Comparison of ENCODE assay signal across 8 mouse cellular contexts in genomic region chr6:90360024-90360781, GRCm38 (mm10). TPM values are rescaled to one million over a fixed set of nuclear protein-coding genes. Genes with fewer than 3 reads are reported as not detected.
DNase-seq lines count a peak whose midpoint lies in the region; ATAC-seq lines count a peak whose summit lies in the region.

No protein-coding gene starts in this region.

- no peak overlapping the region for H3K4me3 ChIP-seq in embryonic facial prominence, embryonic 12.5 days
- no peak overlapping the region for H3K4me3 ChIP-seq in heart, embryonic 14.5 days (ENCODE audit: control insufficient read depth in 1 of 2, insufficient read depth in 1 of 2, low read depth in 1 of 2, low read length in 2 of 2)

- H3K9me3 ChIP-seq in embryonic facial prominence, embryonic 12.5 days: no peaks in the 10 kb centered on the region
- no peaks in the 10 kb centered on the region for H3K9me3 ChIP-seq in heart, embryonic 14.5 days (ENCODE audit: control insufficient read depth, low read length)

- peaks cover 17% of the 10 kb centered on the region; the same call in 1 of the 2 replicates for H3K4me1 ChIP-seq in embryonic facial prominence, embryonic 12.5 days
- peaks cover 16 to 17% of the 10 kb centered on the region in 2 experiments for H3K4me1 ChIP-seq in heart, embryonic 14.5 days (ENCODE audit: control insufficient read depth in 2 of 2, insufficient read depth in 2 of 2, low read length in 2 of 2)

- peak; percentile 48 to 53 for DNase-seq in right cerebral cortex, postnatal 10 days (ENCODE audit: low spot score in 2 of 2)
- DNase-seq in right cerebral cortex, postnatal 36 days (ENCODE audit: low spot score in 2 of 2): no peak
- DNase-seq in kidney, postnatal 10 days: peak; percentile 77
- DNase-seq in left cerebral cortex, adult 8-10 months (ENCODE audit: low spot score in 2 of 2): no peak
- DNase-seq in frontal cortex, postnatal 14 days (ENCODE audit: low spot score in 2 of 2): no peak

- ATAC-seq in embryonic facial prominence, embryonic 12.5 days (ENCODE audit: insufficient number of reproducible peaks, insufficient read depth, low FRiP score, low TSS enrichment): peak; percentile 70
- ATAC-seq in heart, embryonic 14.5 days (ENCODE audit: insufficient number of reproducible peaks, insufficient read depth, low FRiP score, low read depth): peak; percentile 55; the same call in 1 of the 2 replicates
- peak; percentile 58 for ATAC-seq in megakaryocyte progenitor cell, adult 5-6 weeks (replicated peaks; ENCODE audit: poor library complexity)

- H3K27me3 ChIP-seq in embryonic facial prominence, embryonic 12.5 days: no peaks in the 10 kb centered on the region
- H3K27me3 ChIP-seq in heart, embryonic 14.5 days (ENCODE audit: control insufficient read depth, insufficient read depth, low read length): no peaks in the 10 kb centered on the region

- no peak overlapping the region for H3K4me2 ChIP-seq in embryonic facial prominence, embryonic 12.5 days (replicated peaks)
- H3K4me2 ChIP-seq in heart, embryonic 14.5 days (ENCODE audit: low read length): no peak overlapping the region

- peak overlapping the region; percentile 69 for H3K27ac ChIP-seq in embryonic facial prominence, embryonic 12.5 days
- peak overlapping the region; percentile 34 to 53; a peak in 3 of 4 replicates for H3K27ac ChIP-seq in heart, embryonic 14.5 days (replicated peaks in 1 of 2; ENCODE audit: control insufficient read depth in 1 of 2, insufficient read depth in 1 of 2, low read depth in 2 of 2, low read length in 2 of 2)

- no peaks in the 10 kb centered on the region for H3K36me3 ChIP-seq in embryonic facial prominence, embryonic 12.5 days
- H3K36me3 ChIP-seq in heart, embryonic 14.5 days (ENCODE audit: control insufficient read depth, insufficient read depth, low read length): no peaks in the 10 kb centered on the region

- H3K9ac ChIP-seq in embryonic facial prominence, embryonic 12.5 days: no peak overlapping the region
- no peak overlapping the region for H3K9ac ChIP-seq in heart, embryonic 14.5 days (ENCODE audit: low read length)

- 23% methylated on average over 7 of the region's 7 CpGs for WGBS in embryonic facial prominence, embryonic 12.5 days
- 28% methylated on average over 7 of the region's 7 CpGs for WGBS in heart, embryonic 14.5 days

RNA-seq across cellular contexts. Expression of gene Zxdc, which starts 9.1 kb away (rescaled TPM):
- 11.5 and 12.6 TPM in 2 replicates for polyA plus RNA-seq in embryonic facial prominence, embryonic 12.5 days (2016; fragmentation: Nextera tagmentation; extraction: Ambion mirVana)
- 11.0 and 11.5 TPM in 2 replicates for polyA plus RNA-seq in heart, embryonic 14.5 days (2014; fragmentation: Nextera tagmentation; extraction: Ambion mirVana)
- total RNA-seq in megakaryocyte progenitor cell, adult 5-6 weeks (2015): 11.1 and 11.8 TPM in 2 replicates
- total RNA-seq in megakaryocyte progenitor cell, adult 5-6 weeks (2017): 8.7 and 9.6 TPM in 2 replicates
- 10 to 100 TPM; 28.3 to 32.6 (median 29.6) TPM for total RNA-seq in left cerebral cortex, adult 8-10 months (2022)

RNA-seq across cellular contexts. Expression of gene Uroc1, which starts 27.1 kb away (rescaled TPM):
- polyA plus RNA-seq in embryonic facial prominence, embryonic 12.5 days (2016; fragmentation: Nextera tagmentation; extraction: Ambion mirVana): not detected in 2 replicates
- polyA plus RNA-seq in heart, embryonic 14.5 days (2014; fragmentation: Nextera tagmentation; extraction: Ambion mirVana): not detected in 2 replicates
- not detected in 2 replicates for total RNA-seq in megakaryocyte progenitor cell, adult 5-6 weeks (2015)
- not detected in 2 replicates for total RNA-seq in megakaryocyte progenitor cell, adult 5-6 weeks (2017)
- total RNA-seq in left cerebral cortex, adult 8-10 months (2022): not detected

RNA-seq across cellular contexts. Expression of gene Chst13, which starts 35.2 kb away (rescaled TPM):
- polyA plus RNA-seq in embryonic facial prominence, embryonic 12.5 days (2016; fragmentation: Nextera tagmentation; extraction: Ambion mirVana): 0.22 TPM in 1 of 2 replicates, not detected in the other
- not detected in 2 replicates for polyA plus RNA-seq in heart, embryonic 14.5 days (2014; fragmentation: Nextera tagmentation; extraction: Ambion mirVana)
- total RNA-seq in megakaryocyte progenitor cell, adult 5-6 weeks (2015): 17.3 and 20.7 TPM in 2 replicates
- 10.9 and 11.3 TPM in 2 replicates for total RNA-seq in megakaryocyte progenitor cell, adult 5-6 weeks (2017)
- total RNA-seq in left cerebral cortex, adult 8-10 months (2022): under 1 TPM in 1 of 4 experiments, not detected in 3; 0.22 TPM

RNA-seq across cellular contexts. Expression of gene BC048671, which starts 59.2 kb away (rescaled TPM):
- not detected in 2 replicates for polyA plus RNA-seq in embryonic facial prominence, embryonic 12.5 days (2016; fragmentation: Nextera tagmentation; extraction: Ambion mirVana)
- not detected in 2 replicates for polyA plus RNA-seq in heart, embryonic 14.5 days (2014; fragmentation: Nextera tagmentation; extraction: Ambion mirVana)
- total RNA-seq in megakaryocyte progenitor cell, adult 5-6 weeks (2015): not detected in 2 replicates
- total RNA-seq in megakaryocyte progenitor cell, adult 5-6 weeks (2017): not detected in 2 replicates
- total RNA-seq in left cerebral cortex, adult 8-10 months (2022): not detected

Comparison
In these comparisons a context has a peak if more than half of its experiments do, and no peak if none do; other contexts are left out.
1. DNase-seq: peak in right cerebral cortex, postnatal 10 days (2 of 2) and kidney, postnatal 10 days (single experiment); none in right cerebral cortex, postnatal 36 days (0 of 2), left cerebral cortex, adult 8-10 months (0 of 2) and frontal cortex, postnatal 14 days (0 of 2).
2. RNA of gene Chst13, which starts 35.2 kb away (total RNA-seq): 10.9 to 20.7 TPM in megakaryocyte progenitor cell, adult 5-6 weeks; 0.22 TPM in left cerebral cortex, adult 8-10 months; every median in the first group is over 4 times any median in the second.
3. Peak in every context shown above with its lines, with median percentiles within 50 percentile points of each other: ATAC-seq.